Mouse (Mus musculus): ENCODE results near the gene Chd2.

- TF ChIP-seq POLR2A (IDR thresholded peaks at IDR 0.05; ENCODE audit: control insufficient read depth, extremely low read depth, insufficient read depth, low read length, poor library complexity) (no peak), CTCF (IDR thresholded peaks at IDR 0.05; ENCODE audit: borderline replicate concordance, control insufficient read depth, extremely low read depth, insufficient read depth, low read length, poor library complexity) (no peak)
These were observed 143.3 kb downstream of the Chd2 start for GRCm38 (mm10) chr7:73398319-73398718.
